Mouse (Mus musculus): Measurements from ENCODE around the gene Ino80b. TPM values are rescaled to one million over a fixed set of nuclear protein-coding genes. Genes with fewer than 3 reads are reported as not detected.

Gene Ino80b
- polyA plus RNA-seq, 1 experiment from 2014 or later, result 11.1 TPM

DNA sequence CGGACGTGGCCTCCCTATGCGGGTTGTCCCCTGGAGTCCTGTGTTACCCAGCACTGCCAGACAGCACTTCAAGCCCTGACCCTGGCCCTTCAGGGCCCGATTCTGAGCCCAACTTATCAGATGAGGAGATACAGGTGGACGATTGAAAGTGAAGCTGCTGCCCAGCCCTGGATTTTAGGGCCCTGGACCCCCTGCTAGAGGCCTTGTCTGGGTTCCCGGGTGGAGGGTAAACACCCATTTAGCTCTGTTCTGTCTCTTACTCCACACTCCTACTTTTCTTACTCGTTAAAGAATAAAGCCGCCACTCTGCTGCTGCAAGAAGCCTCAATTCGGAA, 37.3 kb downstream of the Ino80b start:
- no peak for ATAC-seq (replicated peaks; ENCODE audit: insufficient number of reproducible peaks, low FRiP score, low TSS enrichment)
- Histone ChIP-seq H3K4me1 (ENCODE audit: control insufficient read depth, insufficient read depth, low read length) (peaks cover 13% of the 10 kb centered on the region), H3K27me3 (ENCODE audit: control insufficient read depth, insufficient read depth, low read length) (peaks cover 74% of the 10 kb centered on the region), H3K4me2 (peak overlapping the region; percentile 58), H3K27ac (ENCODE audit: low read depth, low read length) (no peak overlapping the region), H3K9ac (ENCODE audit: low read depth, low read length) (0 out of 2 replicates have a peak overlapping the region, but pooled peaks have one; percentile 31), H3K9me3 (replicated peaks; ENCODE audit: control insufficient read depth, low read length) (no peaks in the 10 kb centered on the region), H3K36me3 (ENCODE audit: control insufficient read depth, insufficient read depth, low read length) (no peaks in the 10 kb centered on the region), H3K4me3 (ENCODE audit: low read depth, low read length) (peak overlapping the region; percentile 41)
- 9% methylated on average over 9 of the region's 9 CpGs for whole genome bisulfite sequencing (ENCODE audit: insufficient replicate concordance)

DNA sequence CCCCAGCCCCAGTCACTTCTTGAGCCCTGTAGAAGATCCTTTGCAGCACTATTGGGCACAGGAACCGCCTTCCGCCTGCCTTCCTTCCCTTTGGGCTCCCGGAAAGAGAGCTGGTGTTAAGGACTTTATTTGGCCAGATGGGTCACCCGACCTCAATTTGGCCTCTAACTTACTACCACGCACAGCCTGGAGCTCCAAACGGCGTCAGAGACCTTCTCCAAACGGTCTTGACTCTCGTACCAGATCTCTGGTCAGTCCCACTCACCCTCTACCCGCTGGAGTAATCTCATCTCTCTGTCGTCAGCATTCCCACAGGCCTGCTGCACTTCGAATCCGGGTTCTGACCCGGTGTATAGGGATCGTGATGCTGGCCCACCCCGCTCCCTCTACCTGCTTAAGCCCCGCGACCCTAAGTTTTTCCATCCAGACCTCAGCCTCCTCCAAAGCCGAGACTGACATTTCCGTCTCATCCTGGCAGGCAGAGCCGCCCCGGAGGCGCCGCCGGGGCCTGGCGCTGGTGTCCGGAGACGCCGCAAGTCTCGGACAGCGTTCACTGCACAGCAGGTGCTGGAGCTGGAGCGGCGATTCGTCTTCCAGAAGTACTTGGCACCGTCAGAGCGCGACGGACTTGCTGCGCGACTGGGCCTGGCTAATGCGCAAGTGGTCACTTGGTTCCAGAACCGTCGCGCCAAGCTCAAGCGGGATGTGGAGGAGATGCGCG, 37.9 kb downstream of the Ino80b start:
- no peak for ATAC-seq (replicated peaks; ENCODE audit: insufficient number of reproducible peaks, low FRiP score, low TSS enrichment)
- Histone ChIP-seq H3K9me3 (replicated peaks; ENCODE audit: control insufficient read depth, low read length) (no peaks in the 10 kb centered on the region), H3K4me2 (peak overlapping the region; percentile 58), H3K36me3 (ENCODE audit: control insufficient read depth, insufficient read depth, low read length) (no peaks in the 10 kb centered on the region), H3K27me3 (ENCODE audit: control insufficient read depth, insufficient read depth, low read length) (peaks cover 79% of the 10 kb centered on the region), H3K4me1 (ENCODE audit: control insufficient read depth, insufficient read depth, low read length) (peaks cover 13% of the 10 kb centered on the region), H3K27ac (ENCODE audit: low read depth, low read length) (no peak overlapping the region), H3K4me3 (ENCODE audit: low read depth, low read length) (peak overlapping the region; percentile 41), H3K9ac (ENCODE audit: low read depth, low read length) (0 out of 2 replicates have a peak overlapping the region, but pooled peaks have one; percentile 31)
- 2% methylated on average over 47 of the region's 47 CpGs for WGBS (ENCODE audit: insufficient replicate concordance)

DNA sequence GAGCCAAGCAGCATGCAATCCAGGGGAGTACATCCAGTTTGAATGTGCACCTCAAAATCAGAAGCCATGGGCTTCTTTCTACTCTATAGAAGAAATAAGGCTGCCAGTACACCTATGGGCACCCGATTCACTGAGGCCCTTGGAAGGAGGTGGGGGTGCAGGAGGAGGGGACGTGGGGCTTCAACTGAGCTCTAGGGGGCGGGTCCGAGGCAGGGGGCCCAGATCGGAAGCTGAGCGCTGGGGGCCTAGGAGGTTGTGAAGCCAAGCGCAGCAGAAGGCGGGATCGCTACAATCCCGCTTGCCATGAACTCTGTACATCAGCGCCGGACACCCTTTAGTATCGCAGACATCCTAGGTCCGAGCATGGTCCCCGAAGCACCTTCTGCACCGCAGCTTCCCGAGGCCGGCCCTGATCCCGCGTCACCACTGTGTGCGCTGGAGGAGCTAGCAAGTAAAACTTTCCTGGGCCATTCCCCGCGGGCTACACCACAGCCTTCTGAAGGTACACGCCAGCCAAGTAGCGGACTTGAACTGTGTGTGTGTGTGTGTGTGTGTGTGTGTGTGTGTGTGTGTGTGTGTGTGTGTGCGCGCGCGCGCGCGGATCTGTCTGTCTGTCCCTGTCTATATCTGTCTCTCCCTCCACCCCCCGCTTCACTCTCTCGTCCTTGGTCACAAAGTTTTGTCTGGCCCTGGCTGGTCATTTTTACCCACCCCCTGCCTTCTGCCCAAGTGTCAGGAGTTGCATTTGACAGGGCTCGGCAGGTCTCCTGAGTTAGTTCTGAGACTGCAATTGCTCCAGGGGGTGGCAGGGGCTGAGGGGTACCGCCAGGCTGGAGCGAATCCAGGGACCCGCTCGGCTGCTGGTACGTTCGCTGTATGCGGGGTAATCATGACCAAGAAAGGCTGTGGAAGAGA, 38.9 kb downstream of the Ino80b start, which contains the start of gene Lbx2:
Gene Lbx2, plus strand, starts transcription at position 247 of the 915 bp plus-strand sequence.
- no peak within 1 kb of the TSS for H3K27ac ChIP-seq (ENCODE audit: low read depth, low read length)
- H3K4me3 ChIP-seq (ENCODE audit: low read depth, low read length), result peak within 1 kb of the TSS; percentile 41
- peaks cover 13% of the 10 kb centered on the region for H3K4me1 ChIP-seq (ENCODE audit: control insufficient read depth, insufficient read depth, low read length)
- peaks cover 85% of the 10 kb centered on the region for H3K27me3 ChIP-seq (ENCODE audit: control insufficient read depth, insufficient read depth, low read length)
- peak within 1 kb of the TSS; percentile 58 for H3K4me2 ChIP-seq
- no peak for ATAC-seq (replicated peaks; ENCODE audit: insufficient number of reproducible peaks, low FRiP score, low TSS enrichment)
- H3K9me3 ChIP-seq (replicated peaks; ENCODE audit: control insufficient read depth, low read length), result no peaks in the 10 kb centered on the region
- WGBS (ENCODE audit: insufficient replicate concordance), result 4% methylated on average over 42 of the region's 42 CpGs
- H3K9ac ChIP-seq (ENCODE audit: low read depth, low read length), result 0 out of 2 replicates have a peak within 1 kb of the TSS, but pooled peaks have one; percentile 22
- H3K36me3 ChIP-seq (ENCODE audit: control insufficient read depth, insufficient read depth, low read length), result 0 out of 2 replicates have a peak, but pooled peaks cover 3% of the 10 kb centered on the region

DNA sequence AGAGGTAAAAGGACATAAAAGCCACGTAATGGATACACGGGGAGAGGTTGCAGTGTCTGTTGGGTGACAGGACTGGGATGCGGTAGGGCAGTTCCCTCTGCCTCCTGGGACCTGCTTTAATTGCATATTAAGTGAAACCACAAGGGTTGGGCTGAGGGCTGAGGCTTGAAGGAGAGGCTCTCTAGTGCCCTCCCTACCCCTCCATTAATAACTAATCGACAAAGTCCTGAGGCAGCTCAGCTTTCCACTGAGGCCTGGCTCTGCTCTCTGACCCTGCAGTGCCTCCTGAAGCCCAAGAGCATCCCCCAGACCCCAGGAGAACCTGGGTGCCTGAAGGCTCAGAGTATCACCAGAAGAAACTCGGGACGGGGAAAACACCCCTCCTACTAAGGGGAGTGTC, 40.8 kb downstream of the Ino80b start:
- WGBS (ENCODE audit: insufficient replicate concordance), result 13% methylated on average over 6 of the region's 6 CpGs
- no peak overlapping the region for H3K27ac ChIP-seq (ENCODE audit: low read depth, low read length)
- no peak for ATAC-seq (replicated peaks; ENCODE audit: insufficient number of reproducible peaks, low FRiP score, low TSS enrichment)
- H3K36me3 ChIP-seq (ENCODE audit: control insufficient read depth, insufficient read depth, low read length), result 0 out of 2 replicates have a peak, but pooled peaks cover 6% of the 10 kb centered on the region
- no peak overlapping the region for H3K4me2 ChIP-seq
- no peak overlapping the region for H3K4me3 ChIP-seq (ENCODE audit: low read depth, low read length)
- no peak overlapping the region for H3K9ac ChIP-seq (ENCODE audit: low read depth, low read length)
- H3K4me1 ChIP-seq (ENCODE audit: control insufficient read depth, insufficient read depth, low read length), result peaks cover 13% of the 10 kb centered on the region
- no peaks in the 10 kb centered on the region for H3K9me3 ChIP-seq (replicated peaks; ENCODE audit: control insufficient read depth, low read length)
- H3K27me3 ChIP-seq (ENCODE audit: control insufficient read depth, insufficient read depth, low read length), result peaks cover 73% of the 10 kb centered on the region

DNA sequence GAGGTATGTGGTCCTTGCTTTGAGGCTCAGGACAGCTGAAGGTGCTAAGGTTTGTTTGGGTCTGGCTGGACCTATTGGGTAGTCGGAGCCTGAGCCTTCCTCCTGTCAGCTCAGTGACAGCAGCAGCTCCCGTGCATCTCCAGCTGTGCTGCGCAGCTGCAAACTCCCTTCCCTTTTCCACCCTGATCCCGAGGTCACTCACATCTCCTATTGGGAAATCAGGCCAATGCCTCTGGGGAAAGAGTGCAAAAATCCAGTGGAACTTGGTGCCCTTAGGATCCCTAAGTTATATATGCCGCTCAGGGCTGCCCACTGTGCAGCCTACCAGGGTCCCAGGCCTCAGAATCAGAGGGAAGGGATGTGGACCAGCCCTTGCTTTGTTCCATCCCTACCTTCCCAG, 41.7 kb downstream of the Ino80b start:
- Histone ChIP-seq H3K9ac (ENCODE audit: low read depth, low read length) (no peak overlapping the region), H3K9me3 (replicated peaks; ENCODE audit: control insufficient read depth, low read length) (no peaks in the 10 kb centered on the region), H3K4me3 (ENCODE audit: low read depth, low read length) (no peak overlapping the region), H3K4me1 (ENCODE audit: control insufficient read depth, insufficient read depth, low read length) (peaks cover 13% of the 10 kb centered on the region), H3K4me2 (no peak overlapping the region), H3K36me3 (ENCODE audit: control insufficient read depth, insufficient read depth, low read length) (0 out of 2 replicates have a peak, but pooled peaks cover 6% of the 10 kb centered on the region), H3K27me3 (ENCODE audit: control insufficient read depth, insufficient read depth, low read length) (peaks cover 65% of the 10 kb centered on the region), H3K27ac (ENCODE audit: low read depth, low read length) (no peak overlapping the region)
- WGBS (ENCODE audit: insufficient replicate concordance), result 8% methylated on average over 5 of the region's 5 CpGs
- ATAC-seq (replicated peaks; ENCODE audit: insufficient number of reproducible peaks, low FRiP score, low TSS enrichment), result no peak

DNA sequence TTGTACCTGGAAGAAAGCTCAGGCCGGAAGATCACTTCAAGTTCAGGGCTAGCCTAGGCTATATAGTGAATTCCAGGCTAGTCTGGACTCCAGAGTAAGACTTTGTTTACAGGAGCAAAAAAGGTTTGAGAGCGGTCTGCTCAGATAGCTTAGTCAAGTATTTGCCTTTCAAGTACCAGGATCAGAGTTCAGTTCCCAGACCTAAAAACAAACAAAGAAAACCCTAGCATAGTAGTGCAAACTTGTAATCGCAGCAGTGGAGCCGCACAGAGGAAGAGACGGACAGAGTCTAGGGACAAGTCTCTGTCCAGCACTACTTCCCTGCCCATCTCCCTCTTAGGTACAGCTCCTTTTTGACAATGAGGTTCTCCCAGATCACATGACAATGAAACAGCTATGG, 45.0 kb downstream of the Ino80b start:
- Histone ChIP-seq H3K4me3 (ENCODE audit: low read depth, low read length) (no peak overlapping the region), H3K9me3 (replicated peaks; ENCODE audit: control insufficient read depth, low read length) (no peaks in the 10 kb centered on the region), H3K36me3 (ENCODE audit: control insufficient read depth, insufficient read depth, low read length) (0 out of 2 replicates have a peak, but pooled peaks cover 6% of the 10 kb centered on the region), H3K4me2 (no peak overlapping the region), H3K27me3 (ENCODE audit: control insufficient read depth, insufficient read depth, low read length) (peaks cover 52% of the 10 kb centered on the region), H3K27ac (ENCODE audit: low read depth, low read length) (no peak overlapping the region), H3K9ac (ENCODE audit: low read depth, low read length) (no peak overlapping the region), H3K4me1 (ENCODE audit: control insufficient read depth, insufficient read depth, low read length) (no peaks in the 10 kb centered on the region)
- WGBS (ENCODE audit: insufficient replicate concordance), result 91% methylated on average over 5 of the region's 5 CpGs
- no peak for ATAC-seq (replicated peaks; ENCODE audit: insufficient number of reproducible peaks, low FRiP score, low TSS enrichment)

DNA sequence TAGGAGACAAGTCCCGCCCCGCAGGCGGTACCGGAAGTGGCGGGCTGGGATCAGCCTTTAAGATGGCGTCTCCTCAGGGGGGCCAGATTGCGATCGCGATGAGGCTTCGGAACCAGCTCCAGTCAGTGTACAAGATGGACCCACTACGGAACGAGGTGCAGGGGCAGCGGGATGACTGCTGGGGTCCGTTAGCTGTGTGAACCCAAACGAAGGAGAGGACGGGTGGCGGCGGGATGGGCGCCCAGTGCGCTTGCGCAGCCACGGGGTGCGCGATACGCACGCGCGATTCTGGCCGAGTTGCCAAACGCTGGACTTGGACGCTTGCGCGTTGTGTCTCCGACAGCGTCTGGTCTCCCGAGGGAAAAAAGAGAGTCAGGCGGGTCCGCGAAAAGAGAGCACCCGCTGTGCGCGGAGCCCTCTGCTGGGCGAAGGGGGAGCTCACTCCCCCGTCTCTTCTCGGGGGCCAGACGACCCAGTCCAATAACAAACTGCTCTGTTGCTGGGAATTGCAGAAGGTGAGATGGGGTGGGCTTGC, 46.8 kb downstream of the Ino80b start:
- H3K4me3 ChIP-seq (ENCODE audit: low read depth, low read length), result peak overlapping the region; percentile 73
- peak overlapping the region; percentile 77 for H3K27ac ChIP-seq (ENCODE audit: low read depth, low read length)
- WGBS (ENCODE audit: insufficient replicate concordance), result under 1% methylated on average over 46 of the region's 46 CpGs
- peaks cover 51% of the 10 kb centered on the region for H3K27me3 ChIP-seq (ENCODE audit: control insufficient read depth, insufficient read depth, low read length)
- H3K9me3 ChIP-seq (replicated peaks; ENCODE audit: control insufficient read depth, low read length), result no peaks in the 10 kb centered on the region
- peak; percentile 93 for ATAC-seq (replicated peaks; ENCODE audit: insufficient number of reproducible peaks, low FRiP score, low TSS enrichment)
- peak overlapping the region; percentile 85 for H3K9ac ChIP-seq (ENCODE audit: low read depth, low read length)
- H3K4me2 ChIP-seq, result peak overlapping the region; percentile 96
- H3K36me3 ChIP-seq (ENCODE audit: control insufficient read depth, insufficient read depth, low read length), result 0 out of 2 replicates have a peak, but pooled peaks cover 6% of the 10 kb centered on the region
- no peaks in the 10 kb centered on the region for H3K4me1 ChIP-seq (ENCODE audit: control insufficient read depth, insufficient read depth, low read length)

DNA sequence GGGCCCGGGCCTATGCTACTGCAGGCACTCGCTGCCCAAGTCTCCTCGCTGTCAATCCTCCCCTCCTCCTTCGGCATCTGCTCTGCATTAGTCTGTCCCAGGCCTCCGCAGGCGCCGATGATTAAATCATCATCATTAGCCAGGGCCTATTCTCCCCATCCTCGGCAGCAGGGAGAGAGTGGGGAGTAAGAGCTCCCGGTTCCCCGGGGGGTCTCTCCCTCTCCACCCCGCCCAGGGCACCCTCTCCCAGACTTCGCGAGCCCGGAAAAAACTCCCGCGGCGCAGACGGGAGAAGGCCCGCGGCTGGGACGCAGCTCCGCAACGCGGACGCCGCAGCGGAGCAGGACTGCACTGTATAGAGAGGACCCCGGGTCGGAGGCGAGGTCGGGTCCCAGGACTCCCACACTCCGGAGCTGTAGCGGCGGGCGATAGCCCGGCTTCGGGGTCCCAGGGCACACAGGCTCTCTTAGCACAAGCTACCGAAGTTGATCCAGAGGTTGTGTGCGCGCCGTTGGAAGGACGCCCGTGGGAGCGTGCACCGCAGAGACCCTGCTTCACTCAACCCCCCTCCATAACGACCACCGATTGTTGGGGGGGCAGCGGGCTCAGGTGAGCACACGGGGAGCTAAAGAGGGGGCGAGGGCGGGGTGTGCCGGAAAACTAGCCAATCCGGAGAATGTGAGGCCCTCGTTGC, 47.5 kb downstream of the Ino80b start, which contains the start of gene Pcgf1:
Gene Pcgf1, plus strand, starts transcription at position 240 of the 694 bp plus-strand sequence.
- 0 out of 2 replicates have a peak, but pooled peaks cover 6% of the 10 kb centered on the region for H3K36me3 ChIP-seq (ENCODE audit: control insufficient read depth, insufficient read depth, low read length)
- H3K27me3 ChIP-seq (ENCODE audit: control insufficient read depth, insufficient read depth, low read length), result peaks cover 49% of the 10 kb centered on the region
- peak within 1 kb of the TSS; percentile 85 for H3K9ac ChIP-seq (ENCODE audit: low read depth, low read length)
- WGBS (ENCODE audit: insufficient replicate concordance), result under 1% methylated on average over 54 of the region's 54 CpGs
- H3K27ac ChIP-seq (ENCODE audit: low read depth, low read length), result peak within 1 kb of the TSS; percentile 77
- peak within 1 kb of the TSS; percentile 96 for H3K4me2 ChIP-seq
- ATAC-seq (replicated peaks; ENCODE audit: insufficient number of reproducible peaks, low FRiP score, low TSS enrichment), result peak; percentile 52
- no peaks in the 10 kb centered on the region for H3K9me3 ChIP-seq (replicated peaks; ENCODE audit: control insufficient read depth, low read length)
- H3K4me3 ChIP-seq (ENCODE audit: low read depth, low read length), result peak within 1 kb of the TSS; percentile 73
- no peaks in the 10 kb centered on the region for H3K4me1 ChIP-seq (ENCODE audit: control insufficient read depth, insufficient read depth, low read length)
